Mouse (Mus musculus) lung, adult 2 months (tissue): Measurements from ENCODE around the gene Fabp6.

Source experiments
- CTCF ChIP-seq: fragments of 200-500 bp; IDR thresholded peaks from 2 replicates; pipeline ENCODE4 v1.5.1; 2011; ENCODE audit warnings: mild to moderate bottlenecking, low read length, control low read depth; ENCODE audit not compliant: insufficient read depth
- POLR2A ChIP-seq: fragments of 200-500 bp; IDR thresholded peaks from 2 replicates; pipeline ENCODE4 v1.6.1; 2011; ENCODE audit warnings: low read depth, mild to moderate bottlenecking, control low read depth, low read length, borderline replicate concordance; ENCODE audit errors: extremely low read depth

- TF ChIP-seq CTCF (no peak), POLR2A (no peak)
Observed at GRCm38 (mm10) chr11:43633658-43634401, 32.5 kb upstream of the Fabp6 start.
